ENCODE assay signal across 18 mouse cellular contexts in genomic region chr10:107739815-107740214, GRCm38 (mm10). TPM values are rescaled to one million over a fixed set of nuclear protein-coding genes. Genes with fewer than 3 reads are reported as not detected.
"Had no signal": no experiment of that assay in that cellular context is flagged by ENCODE, and none has a peak within 500 bp of the region (broad histone marks: within the 10 kb centered on the region; RNA-seq: fewer than 3 reads in every experiment).

No protein-coding gene starts in this region.

- H3K9me3 ChIP-seq: neural tube, embryonic 15.5 days; stomach, embryonic 15.5 days had no signal

- H3K9ac ChIP-seq: neural tube, embryonic 15.5 days; stomach, embryonic 15.5 days had no signal

- H3K36me3 ChIP-seq: neural tube, embryonic 15.5 days; stomach, embryonic 15.5 days had no signal

- H3K27me3 ChIP-seq: neural tube, embryonic 15.5 days; stomach, embryonic 15.5 days had no signal

- H3K4me1 ChIP-seq: neural tube, embryonic 15.5 days; stomach, embryonic 15.5 days had no signal

- DNase-seq: retina, postnatal 1 day; right cerebral cortex, adult 18-20 months; right cerebral cortex, postnatal 14 days; right cerebral cortex, postnatal 25 days; right cerebral cortex, postnatal 4 days; spleen, adult 18-20 months; thymus, adult 18-20 months; thymus, adult 2 months; thymus, postnatal 14 days; thymus, postnatal 25 days; thymus, postnatal 36 days; thymus, postnatal 4 days had no signal

- H3K4me2 ChIP-seq: neural tube, embryonic 15.5 days; stomach, embryonic 15.5 days had no signal

- H3K4me3 ChIP-seq: neural tube, embryonic 15.5 days; stomach, embryonic 15.5 days had no signal

- H3K27ac ChIP-seq: neural tube, embryonic 15.5 days; stomach, embryonic 15.5 days; stomach, postnatal 0 days had no signal

RNA-seq across cellular contexts. Expression of gene Ptprq, which starts 20.0 kb away (rescaled TPM):
- total RNA-seq: neutrophil, adult 5-6 weeks had no signal
- polyA plus RNA-seq: small intestine, adult 2 months; spleen, adult 2 months had no signal
